Mouse (Mus musculus) lung, postnatal 36 days (tissue): ENCODE results near the gene Abhd8.

Experiments used
- DNase-seq: peaks from one replicate; pipeline ENCODE4 v3.0.0; 2022; ENCODE audit warnings: mixed read lengths

Abhd8 gene

GRCm38 (mm10) chr8:71477196-71477845 is 13.9 kb upstream of the Abhd8 start:
- DNase-seq = peak; percentile 26

GRCm38 (mm10) chr8:71476099-71476940 is 12.9 kb upstream of the Abhd8 start:
- DNase-seq = peak; percentile 83

- no peak for DNase-seq
Measured at GRCm38 (mm10) chr8:71475702-71476075, 12.2 kb upstream of the Abhd8 start.

- DNase-seq = no peak
Measured at GRCm38 (mm10) chr8:71474785-71475701, 11.6 kb upstream of the Abhd8 start.

GRCm38 (mm10) chr8:71474344-71474743 is 10.9 kb upstream of the Abhd8 start:
- no peak for DNase-seq

GRCm38 (mm10) chr8:71472601-71473386 is 9.3 kb upstream of the Abhd8 start:
- DNase-seq = no peak

- DNase-seq = no peak
Measured at GRCm38 (mm10) chr8:71471861-71472260, 8.4 kb upstream of the Abhd8 start.

- DNase-seq = no peak
Measured at GRCm38 (mm10) chr8:71470913-71471255, 7.4 kb upstream of the Abhd8 start.

- DNase-seq = no peak
Measured at GRCm38 (mm10) chr8:71470146-71470912, 6.9 kb upstream of the Abhd8 start.

GRCm38 (mm10) chr8:71469411-71469810 is 6.0 kb upstream of the Abhd8 start:
- peak; percentile 58 for DNase-seq

- DNase-seq = peak; percentile 99
Measured at GRCm38 (mm10) chr8:71468916-71469315, 5.5 kb upstream of the Abhd8 start, which contains the start of gene Dda1. TSS of gene Dda1 (plus strand) at chr8:71469199.

GRCm38 (mm10) chr8:71468001-71468400 is 4.5 kb upstream of the Abhd8 start:
- no peak for DNase-seq

GRCm38 (mm10) chr8:71467201-71467600 is 3.7 kb upstream of the Abhd8 start:
- DNase-seq = no peak

- no peak for DNase-seq
Measured at GRCm38 (mm10) chr8:71466198-71466597, 2.7 kb upstream of the Abhd8 start.

GRCm38 (mm10) chr8:71465733-71466132 is 2.3 kb upstream of the Abhd8 start:
- DNase-seq = no peak

- DNase-seq = peak; percentile 100
Measured at GRCm38 (mm10) chr8:71464513-71465500, 1.4 kb upstream of the Abhd8 start, which contains the start of gene Mrpl34. TSS of gene Mrpl34 (plus strand) at chr8:71464959.

GRCm38 (mm10) chr8:71462786-71463185 is 669 bp downstream of the Abhd8 start:
- peak; percentile 61 for DNase-seq

- no peak for DNase-seq
Measured at GRCm38 (mm10) chr8:71462191-71462590, 1.3 kb downstream of the Abhd8 start.

- no peak for DNase-seq
Measured at GRCm38 (mm10) chr8:71461152-71461840, 2.2 kb downstream of the Abhd8 start.

- DNase-seq = no peak
Measured at GRCm38 (mm10) chr8:71460716-71461115, 2.7 kb downstream of the Abhd8 start.
